Mouse (Mus musculus) urinary bladder, postnatal 25 days (tissue): ENCODE measurements around the gene Itgb6.

Source experiments
- DNase-seq: peaks from one replicate; pipeline ENCODE4 v3.0.0; 2022; ENCODE audit warnings: low spot score

Itgb6 gene

GRCm38 (mm10) chr2:60672973-60673954, 49.2 kb downstream of the Itgb6 start:
- no peak for DNase-seq

- DNase-seq: no peak
Observed at GRCm38 (mm10) chr2:60671215-60671614, 51.2 kb downstream of the Itgb6 start.

GRCm38 (mm10) chr2:60663071-60663470, 59.4 kb downstream of the Itgb6 start:
- no peak for DNase-seq

- DNase-seq: no peak
Observed at GRCm38 (mm10) chr2:60659993-60660392, 62.5 kb downstream of the Itgb6 start.

- DNase-seq: no peak
Observed at GRCm38 (mm10) chr2:60658992-60659391, 63.5 kb downstream of the Itgb6 start.

- no peak for DNase-seq
Observed at GRCm38 (mm10) chr2:60654828-60655227, 67.6 kb downstream of the Itgb6 start.

- no peak for DNase-seq
Observed at GRCm38 (mm10) chr2:60650155-60650554, 72.3 kb downstream of the Itgb6 start.

GRCm38 (mm10) chr2:60647650-60648049, 74.8 kb downstream of the Itgb6 start:
- DNase-seq: no peak

- no peak for DNase-seq
Observed at GRCm38 (mm10) chr2:60646583-60646982, 75.9 kb downstream of the Itgb6 start.

- DNase-seq: no peak
Observed at GRCm38 (mm10) chr2:60643406-60643805, 79.0 kb downstream of the Itgb6 start.

- DNase-seq: no peak
Observed at GRCm38 (mm10) chr2:60642606-60643005, 79.8 kb downstream of the Itgb6 start.

- no peak for DNase-seq
Observed at GRCm38 (mm10) chr2:60640342-60640672, 82.1 kb downstream of the Itgb6 start.

GRCm38 (mm10) chr2:60639617-60640341, 82.7 kb downstream of the Itgb6 start:
- DNase-seq: peak; percentile 16

GRCm38 (mm10) chr2:60636910-60637761, 85.3 kb downstream of the Itgb6 start:
- no peak for DNase-seq

- no peak for DNase-seq
Observed at GRCm38 (mm10) chr2:60636481-60636880, 86.0 kb downstream of the Itgb6 start.

- no peak for DNase-seq
Observed at GRCm38 (mm10) chr2:60636038-60636437, 86.4 kb downstream of the Itgb6 start.

GRCm38 (mm10) chr2:60632791-60633190, 89.7 kb downstream of the Itgb6 start:
- DNase-seq: no peak

- no peak for DNase-seq
Observed at GRCm38 (mm10) chr2:60630304-60630703, 92.1 kb downstream of the Itgb6 start.

- DNase-seq: no peak
Observed at GRCm38 (mm10) chr2:60627952-60628351, 94.5 kb downstream of the Itgb6 start.

GRCm38 (mm10) chr2:60627515-60627914, 94.9 kb downstream of the Itgb6 start:
- no peak for DNase-seq

- DNase-seq: no peak
Observed at GRCm38 (mm10) chr2:60625766-60626165, 96.7 kb downstream of the Itgb6 start.

- DNase-seq: no peak
Observed at GRCm38 (mm10) chr2:60622161-60622560, 100.3 kb downstream of the Itgb6 start.
